Mouse (Mus musculus): ENCODE data around the gene Ap1m2.
"Not testable (repeated sequence)": the region's sequence is repeated elsewhere in the genome, so short reads cannot be mapped to it uniquely, and the experiment has no call there.

Ap1m2 gene

DNA sequence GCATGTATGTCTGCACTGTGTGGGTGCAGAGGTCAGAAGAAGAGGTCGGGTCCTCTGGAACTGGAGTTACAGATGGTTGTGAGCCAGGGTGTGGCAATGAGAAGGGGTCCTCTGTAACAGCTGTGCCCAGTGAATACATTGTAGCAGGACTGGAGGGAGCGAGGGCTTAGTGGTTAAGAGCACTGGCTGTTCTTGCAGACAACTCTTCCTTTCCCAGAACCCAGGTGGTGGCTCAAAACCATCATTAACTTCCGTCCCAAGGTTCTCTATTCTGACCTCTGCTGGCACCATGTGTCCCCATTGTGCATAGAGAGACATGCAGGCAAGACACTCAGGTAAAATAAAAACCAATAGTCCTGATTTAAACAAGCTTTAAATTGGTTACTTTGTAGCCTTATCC, 15.4 kb upstream of the Ap1m2 start:
- no peak for DNase-seq (ENCODE audit: low spot score in 2 of 2)

DNA sequence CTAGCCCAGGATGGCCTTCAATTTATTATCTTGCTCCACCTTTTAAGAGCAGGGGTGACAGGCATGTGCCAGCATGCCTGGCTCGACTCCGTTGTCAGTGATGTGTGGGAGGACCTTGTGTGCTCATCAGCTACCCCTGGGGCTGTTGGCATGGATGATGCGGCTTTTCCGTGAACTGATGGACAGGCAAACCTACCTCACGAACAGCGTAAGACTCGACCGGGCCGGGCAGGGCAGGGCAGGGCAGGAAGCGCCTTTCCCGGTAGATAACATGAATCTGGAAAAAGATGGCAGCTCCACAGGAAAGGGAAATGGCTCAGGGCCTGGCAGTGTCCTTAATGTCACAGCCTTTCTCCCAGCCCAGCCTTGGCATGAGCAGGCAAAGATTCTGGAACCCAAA, 12.1 kb upstream of the Ap1m2 start:
- no peak for DNase-seq (ENCODE audit: low spot score in 2 of 2)

DNA sequence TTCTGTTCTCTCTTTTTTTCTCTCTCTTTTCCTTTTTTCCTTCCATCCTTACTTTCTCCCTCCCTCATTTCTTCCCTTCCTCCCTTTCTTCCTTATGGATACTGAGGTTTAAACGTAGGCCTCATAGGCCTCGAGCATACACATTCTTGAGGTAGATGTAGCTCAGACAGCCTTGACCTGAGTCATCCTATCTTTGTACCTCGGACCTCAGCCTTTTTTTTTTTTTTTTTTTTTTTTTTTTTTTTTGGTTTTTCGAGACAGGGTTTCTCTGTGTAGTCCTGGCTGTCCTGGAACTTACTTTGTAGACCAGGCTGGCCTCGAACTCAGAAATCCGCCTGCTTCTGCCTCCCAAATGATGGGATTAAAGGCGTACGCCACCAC, 10.8 kb upstream of the Ap1m2 start:
- not testable (repeated sequence) for DNase-seq (ENCODE audit: low spot score in 2 of 2)

DNA sequence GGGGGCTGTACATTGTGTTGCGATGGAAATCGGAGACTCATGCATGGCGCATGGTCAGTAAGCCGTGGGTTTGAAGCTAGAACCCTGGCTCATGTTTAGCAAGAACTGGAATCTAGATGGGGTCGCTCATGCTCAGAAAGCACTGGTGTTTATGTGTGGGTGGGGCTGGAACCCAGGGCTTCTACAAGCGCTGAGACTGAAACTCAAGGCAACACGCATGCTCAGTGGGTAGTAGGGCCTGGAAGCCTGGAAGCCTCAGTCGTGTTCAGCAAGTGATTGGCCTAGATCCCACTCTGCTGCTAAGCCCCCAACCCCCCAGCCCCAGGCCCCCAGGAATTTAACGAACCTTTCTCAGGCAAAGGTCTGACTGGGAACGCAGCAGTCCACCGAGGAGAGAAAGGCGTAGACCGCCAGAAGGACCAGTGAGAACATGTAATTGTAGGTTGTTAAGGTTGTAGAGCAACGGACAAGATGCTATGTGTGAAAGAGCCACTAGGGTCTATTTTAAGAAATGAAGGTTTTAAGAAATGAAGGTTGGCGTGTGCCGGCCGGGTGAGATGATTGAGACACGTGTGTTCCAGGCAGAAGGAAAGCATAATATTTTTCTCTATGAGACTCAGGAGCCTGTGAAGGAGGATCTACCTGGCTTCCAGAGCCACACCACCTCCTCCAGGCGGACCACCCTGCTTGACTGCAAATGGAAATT, 10.2 kb upstream of the Ap1m2 start:
- peak in 1 of 2 experiments; percentile 46 for DNase-seq (ENCODE audit: low spot score in 2 of 2)

DNA sequence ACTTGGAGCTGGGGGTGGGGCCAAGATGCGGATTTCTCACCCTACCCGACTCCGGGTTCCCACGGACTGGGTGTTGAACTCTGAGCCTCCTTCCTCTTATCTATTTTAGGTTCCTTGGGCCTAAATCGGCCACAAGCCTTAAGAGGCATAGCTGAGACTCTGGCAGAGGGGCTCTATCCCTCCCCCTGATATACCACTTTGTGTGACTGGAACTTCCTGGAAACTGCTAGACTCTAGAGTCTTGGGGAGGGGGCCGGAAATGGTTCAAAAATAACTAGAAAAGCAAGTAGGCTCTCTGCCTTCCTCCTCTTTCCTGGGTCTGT, 9.3 kb upstream of the Ap1m2 start:
- DNase-seq (ENCODE audit: low spot score in 2 of 2): peak in 1 of 2 experiments; percentile 73

DNA sequence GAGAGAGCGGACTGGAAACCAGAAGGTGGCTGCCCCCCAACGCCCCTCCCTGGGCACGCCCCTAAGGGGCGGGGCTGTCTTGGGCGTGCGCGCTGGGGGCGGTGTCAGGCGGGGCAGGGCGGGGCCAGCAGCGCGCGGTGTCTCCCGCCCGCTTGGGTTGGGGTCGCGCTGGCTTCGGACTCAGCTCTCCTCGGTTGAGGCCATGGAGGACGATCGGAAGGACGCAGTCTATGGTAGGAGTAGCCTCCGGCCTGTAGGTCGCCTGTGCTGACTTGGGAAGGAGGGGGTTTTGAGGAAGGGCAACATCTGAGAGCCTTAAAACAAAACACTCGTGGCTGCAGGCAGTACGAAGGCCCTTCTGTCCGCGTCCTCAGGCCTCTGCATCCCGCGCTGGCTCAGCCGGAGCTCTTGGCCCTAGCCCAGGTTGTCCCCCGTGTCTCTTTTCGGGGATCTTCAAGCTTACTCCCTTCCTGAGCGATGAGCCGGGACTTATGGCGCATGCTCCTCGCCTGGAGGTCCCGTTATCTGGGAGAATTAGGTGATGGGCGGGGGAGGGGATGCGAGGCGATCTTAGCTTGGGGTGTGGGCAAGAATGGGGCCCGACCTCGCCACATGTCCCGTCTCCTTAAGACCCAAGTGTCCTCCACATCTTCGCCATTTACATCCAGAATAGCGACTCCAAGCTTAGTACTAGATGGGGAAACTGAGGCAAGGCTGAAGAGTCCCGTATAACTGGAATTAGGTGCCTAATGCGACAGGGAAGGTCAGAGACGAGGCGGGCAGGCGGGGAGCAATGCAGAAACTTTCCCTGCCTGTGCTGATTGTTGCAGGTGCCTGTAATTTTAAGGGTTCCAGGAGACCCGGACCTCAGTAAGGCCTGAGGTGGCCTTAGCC, 8.7 kb upstream of the Ap1m2 start, which contains the start of gene Slc44a2:
Slc44a2 (plus strand) TSS at position 80 of the 894 bp plus-strand sequence.
- peak; percentile 89 to 91 for DNase-seq (ENCODE audit: low spot score in 2 of 2)

DNA sequence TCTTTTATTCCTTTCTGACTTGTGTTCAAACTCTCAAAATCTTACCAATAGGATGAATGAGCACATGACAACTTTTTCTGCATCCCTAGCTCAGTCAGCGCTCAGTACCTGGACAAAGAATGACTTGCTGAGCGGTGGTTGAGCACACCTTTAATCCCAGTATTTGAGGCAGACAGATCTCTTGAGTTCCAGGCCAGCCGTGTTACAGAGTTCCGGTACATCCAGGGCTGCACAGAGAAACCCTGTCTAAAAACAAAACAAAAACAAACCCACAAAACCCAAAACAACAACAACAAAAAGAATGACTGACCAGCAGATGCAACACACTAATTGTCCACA, 8.1 kb upstream of the Ap1m2 start:
- peak in 1 of 2 experiments; percentile 20 for DNase-seq (ENCODE audit: low spot score in 2 of 2)

DNA sequence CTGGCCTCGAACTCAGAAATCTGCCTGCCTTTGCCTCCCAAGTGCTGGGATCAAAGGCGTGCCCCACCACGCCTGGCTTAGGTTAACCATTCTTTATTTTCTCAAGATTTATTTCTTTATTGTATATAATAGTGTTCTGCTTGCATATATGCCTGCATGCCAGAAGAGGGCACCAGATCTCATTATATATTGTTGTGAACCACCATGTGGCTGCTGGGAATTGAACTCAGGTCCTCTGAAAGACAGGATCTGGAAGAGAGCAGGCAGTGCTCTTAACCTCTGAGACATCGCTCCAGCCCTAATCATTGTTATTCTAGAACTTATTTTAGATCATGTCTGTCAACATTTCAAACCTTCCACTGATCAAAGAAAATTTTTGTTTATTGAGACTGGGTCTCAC, 7.4 kb upstream of the Ap1m2 start:
- peak in 1 of 2 experiments; percentile 13 for DNase-seq (ENCODE audit: low spot score in 2 of 2)

DNA sequence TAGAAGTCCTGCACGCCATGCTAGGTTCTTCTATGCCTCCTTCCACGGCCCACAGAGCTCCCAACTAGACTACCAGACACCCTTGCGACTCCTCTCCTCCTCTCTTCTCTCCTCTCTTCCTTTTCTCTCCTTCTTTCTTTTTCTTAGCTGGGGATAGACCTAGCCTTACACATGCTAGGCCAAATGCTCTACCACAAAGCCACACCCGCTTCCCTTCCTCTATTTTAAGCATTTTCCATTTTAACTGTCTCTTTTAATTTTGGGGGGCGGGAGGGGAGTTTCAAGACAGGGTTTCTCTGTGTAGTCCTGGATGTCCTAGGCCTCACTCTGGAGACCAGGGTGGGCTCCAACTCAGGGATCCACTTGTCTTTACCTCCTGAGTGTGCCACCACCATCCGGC, 6.7 kb upstream of the Ap1m2 start:
- DNase-seq (ENCODE audit: low spot score in 2 of 2): peak in 1 of 2 experiments; percentile 12

DNA sequence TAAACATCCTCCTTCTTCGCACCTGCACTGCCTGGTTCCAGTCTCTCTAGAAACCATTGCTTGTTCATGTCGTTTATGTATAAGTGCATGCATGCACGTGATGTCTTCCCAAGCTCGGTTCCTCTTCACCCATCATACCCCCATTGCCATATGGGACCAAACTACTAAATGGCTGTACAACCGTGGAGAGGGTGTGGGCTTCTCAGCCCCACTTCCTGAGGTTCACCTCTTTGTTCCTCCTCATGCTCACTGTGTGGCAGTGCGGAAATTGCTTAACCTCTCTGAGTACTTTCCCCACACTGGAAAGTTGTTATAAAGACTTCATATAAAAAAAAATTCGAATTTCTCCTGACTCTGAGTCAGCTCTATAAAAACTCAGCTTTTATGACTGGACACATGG, 4.6 kb upstream of the Ap1m2 start:
- DNase-seq (ENCODE audit: low spot score in 2 of 2): peak in 1 of 2 experiments; percentile 19

DNA sequence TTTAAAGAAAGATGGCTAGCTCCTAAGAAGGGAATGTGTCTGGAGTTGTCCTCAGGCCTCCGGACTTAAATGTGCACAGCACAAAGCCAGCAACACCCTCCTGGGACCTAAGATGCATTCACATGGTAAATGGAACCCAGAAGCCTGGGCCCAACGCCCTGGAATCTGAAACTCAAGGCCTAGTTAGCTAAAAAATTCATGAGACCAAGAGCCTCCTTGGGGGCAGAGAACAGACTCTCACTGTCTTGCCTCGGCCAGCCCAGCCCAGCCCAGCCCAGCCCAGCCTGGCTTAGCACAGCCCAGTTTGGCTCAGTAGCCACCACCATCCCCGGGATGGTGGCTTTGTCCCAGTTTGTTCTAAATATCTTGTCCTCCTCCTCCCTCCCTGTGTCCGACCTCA, 3.3 kb upstream of the Ap1m2 start:
- peak in 1 of 2 experiments; percentile 15 for DNase-seq (ENCODE audit: low spot score in 2 of 2)

DNA sequence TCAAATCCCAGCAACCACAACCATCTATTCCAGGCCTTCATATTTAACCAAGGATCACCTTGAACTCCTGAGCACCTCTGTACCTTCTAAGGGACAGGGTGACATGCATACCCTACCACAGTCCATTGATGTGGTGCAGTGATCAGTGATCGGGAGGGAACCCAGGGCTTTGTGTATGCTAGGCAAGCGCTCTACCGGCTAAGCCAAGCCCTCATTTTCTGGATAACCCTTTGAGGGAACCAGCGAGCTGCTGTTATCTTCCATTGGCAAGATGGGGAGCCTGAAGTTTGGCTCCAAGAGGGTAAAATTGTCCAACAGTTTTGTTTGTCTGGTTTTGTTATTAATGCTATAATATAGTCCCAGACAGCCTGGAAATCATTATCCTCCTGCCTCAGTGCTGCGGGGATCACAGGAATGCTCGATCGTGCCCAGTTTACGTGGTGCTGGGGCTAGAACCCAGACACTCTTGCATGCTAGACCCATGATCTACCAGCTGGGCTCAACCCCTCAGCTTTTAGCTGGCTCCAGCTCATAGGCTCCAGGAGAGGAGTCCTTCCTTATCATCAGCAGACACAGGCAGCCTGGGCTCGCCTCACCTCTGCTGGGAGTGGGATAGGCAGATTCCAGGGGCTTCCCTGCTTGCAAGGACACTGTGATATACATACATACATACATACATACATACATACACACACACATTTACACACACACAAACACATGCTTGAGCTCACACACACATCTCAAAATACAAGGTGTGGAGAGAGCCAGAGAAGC, 2.4 kb upstream of the Ap1m2 start:
- DNase-seq (ENCODE audit: low spot score in 2 of 2): peak in 1 of 2 experiments; percentile 60

DNA sequence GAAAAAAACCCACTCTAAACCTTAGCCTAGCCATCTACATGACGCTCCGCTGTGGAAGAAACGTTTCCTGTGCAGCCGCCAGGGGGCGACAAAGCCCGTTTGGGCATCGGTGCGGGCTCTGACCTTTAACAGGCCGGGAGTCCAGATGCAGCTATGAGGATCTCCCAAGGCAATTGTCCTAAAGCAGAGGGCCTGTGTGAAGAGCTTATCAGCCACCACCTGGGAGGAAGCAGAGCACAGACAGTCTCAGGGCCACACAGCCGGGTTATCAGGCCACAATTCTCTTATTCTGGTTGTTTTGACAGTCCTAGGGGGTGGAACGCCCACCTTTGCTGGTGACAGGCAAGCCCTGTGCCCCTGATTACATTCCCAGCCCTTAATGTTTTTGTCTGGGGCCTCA, 1.3 kb upstream of the Ap1m2 start:
- DNase-seq (ENCODE audit: low spot score in 2 of 2): peak; percentile 91 to 96

DNA sequence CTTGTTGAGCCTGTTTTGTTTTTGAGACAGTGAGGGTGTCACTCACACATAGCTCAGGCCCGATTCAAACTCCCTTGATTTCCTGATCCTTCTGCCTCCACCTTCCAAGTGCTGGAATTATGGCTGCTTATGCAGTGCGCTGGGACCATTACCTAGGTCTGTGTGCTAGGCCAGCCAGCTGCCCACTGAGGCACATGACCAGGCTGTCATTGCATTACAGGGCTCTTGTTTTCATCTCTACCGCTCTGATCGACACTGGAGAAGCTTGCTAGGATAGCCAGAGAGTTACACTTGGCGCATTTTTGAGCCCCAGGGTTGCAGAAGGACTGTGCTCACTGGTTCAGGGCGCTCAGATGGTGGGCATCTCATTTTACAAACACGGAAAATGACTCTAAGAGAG, 442 bp downstream of the Ap1m2 start:
- no peak for DNase-seq (ENCODE audit: low spot score in 2 of 2)

DNA sequence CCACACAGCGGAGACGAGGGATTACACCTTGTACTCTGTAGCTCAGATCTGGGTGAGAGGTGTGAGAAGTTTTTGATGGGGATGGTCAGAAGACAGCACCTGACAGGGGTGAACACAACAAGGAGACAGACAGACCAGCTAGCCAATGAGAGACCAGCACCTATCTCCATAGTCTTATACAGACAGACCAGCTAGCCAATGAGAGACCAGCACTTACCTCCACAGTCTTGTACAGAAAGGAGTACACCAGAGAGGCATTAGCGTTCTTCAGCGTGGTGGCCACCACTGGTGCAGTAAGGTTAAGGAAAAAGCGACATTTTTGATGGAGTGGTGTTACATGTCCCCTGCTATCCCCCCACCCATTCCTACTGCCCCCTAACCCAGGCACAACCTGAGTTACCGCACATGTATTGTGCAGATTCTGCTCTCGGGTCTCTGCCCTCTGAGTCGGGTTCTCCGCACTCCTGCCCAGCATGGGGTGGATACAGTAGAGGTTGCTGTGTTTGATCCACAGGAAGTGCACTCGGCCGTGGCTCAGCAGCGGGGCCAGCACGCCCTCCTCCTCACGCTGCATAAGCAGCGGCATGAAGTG, 2.9 kb downstream of the Ap1m2 start:
- DNase-seq (ENCODE audit: low spot score in 2 of 2): peak in 1 of 2 experiments; percentile 58

DNA sequence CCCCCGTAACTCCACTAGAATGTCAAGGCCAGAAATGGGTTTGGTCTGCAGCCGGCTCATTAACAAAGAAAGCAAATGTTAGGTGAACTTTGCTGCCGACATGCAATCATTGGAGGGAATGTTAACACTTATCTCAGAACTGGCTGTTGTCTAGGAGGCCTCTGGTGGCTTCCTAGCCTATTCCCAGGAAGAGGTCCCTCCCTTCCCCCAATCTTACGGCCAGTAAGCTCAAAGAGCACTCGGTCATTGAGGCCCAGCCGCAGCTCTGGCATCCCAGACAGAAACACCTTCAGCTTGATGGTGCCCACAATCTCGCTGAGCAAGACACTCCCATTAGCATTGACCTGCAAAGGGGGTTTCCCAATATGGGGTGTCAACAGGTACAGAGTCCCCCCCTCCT, 7.1 kb downstream of the Ap1m2 start:
- DNase-seq (ENCODE audit: low spot score in 2 of 2): no peak

DNA sequence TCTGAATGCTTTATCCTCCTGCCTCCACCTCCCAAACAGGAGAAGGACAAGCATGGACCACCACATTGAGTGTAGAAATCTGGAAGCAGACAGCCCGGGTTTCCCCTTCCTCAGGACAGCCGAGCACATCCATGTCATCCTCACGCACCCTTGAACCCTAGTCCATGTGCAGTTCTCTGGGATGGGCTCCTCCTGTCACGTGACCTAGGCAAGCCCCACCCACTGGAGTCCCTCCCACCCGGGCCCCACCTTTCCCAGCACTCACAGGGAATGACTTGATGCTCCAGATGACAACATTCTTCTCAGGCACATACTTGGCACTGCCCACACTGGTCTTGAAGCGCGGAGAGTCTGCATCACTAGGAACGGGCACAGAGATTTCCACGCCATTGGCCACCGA, 13.1 kb downstream of the Ap1m2 start:
- no peak for DNase-seq (ENCODE audit: low spot score in 2 of 2)

DNA sequence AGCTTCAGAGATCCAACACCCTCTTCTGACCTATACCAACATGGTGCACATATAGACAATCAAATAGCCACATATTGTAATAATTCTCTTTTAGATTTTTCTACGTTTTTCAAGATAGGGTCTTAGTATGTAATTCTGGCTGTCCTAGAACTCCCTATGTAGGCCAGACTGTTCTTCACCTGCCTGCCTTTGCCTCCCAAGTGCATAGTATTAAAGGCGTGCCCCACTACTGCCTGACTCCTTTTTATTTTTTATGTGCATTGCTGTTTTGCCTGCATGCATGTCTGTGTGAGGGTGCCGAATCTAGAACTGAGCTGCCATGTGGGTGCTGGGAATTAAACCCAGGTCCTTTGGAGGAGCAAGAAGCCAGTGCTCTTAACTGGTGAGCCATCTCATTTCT, 19.9 kb downstream of the Ap1m2 start:
- no peak for DNase-seq (ENCODE audit: low spot score in 2 of 2)

DNA sequence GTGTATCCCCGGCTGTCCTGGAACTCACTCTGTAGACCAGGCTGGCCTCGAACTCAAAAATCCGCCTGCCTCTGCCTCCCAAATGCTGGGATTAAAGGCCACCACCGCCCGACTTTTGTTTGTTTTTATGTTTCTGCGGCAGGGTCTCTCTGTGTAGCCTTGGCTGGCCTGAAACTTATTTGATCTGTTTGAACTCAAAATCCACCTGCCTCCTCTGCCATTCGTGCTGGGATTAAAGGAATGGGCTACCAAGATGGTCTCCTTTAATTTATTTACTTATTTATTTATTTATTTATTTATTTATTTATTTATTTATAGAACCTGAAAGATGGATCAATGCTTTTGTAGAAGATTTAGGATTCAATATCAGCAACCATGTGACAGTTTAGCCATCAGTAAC, 20.3 kb downstream of the Ap1m2 start:
- not testable (repeated sequence) for DNase-seq (ENCODE audit: low spot score in 2 of 2)

DNA sequence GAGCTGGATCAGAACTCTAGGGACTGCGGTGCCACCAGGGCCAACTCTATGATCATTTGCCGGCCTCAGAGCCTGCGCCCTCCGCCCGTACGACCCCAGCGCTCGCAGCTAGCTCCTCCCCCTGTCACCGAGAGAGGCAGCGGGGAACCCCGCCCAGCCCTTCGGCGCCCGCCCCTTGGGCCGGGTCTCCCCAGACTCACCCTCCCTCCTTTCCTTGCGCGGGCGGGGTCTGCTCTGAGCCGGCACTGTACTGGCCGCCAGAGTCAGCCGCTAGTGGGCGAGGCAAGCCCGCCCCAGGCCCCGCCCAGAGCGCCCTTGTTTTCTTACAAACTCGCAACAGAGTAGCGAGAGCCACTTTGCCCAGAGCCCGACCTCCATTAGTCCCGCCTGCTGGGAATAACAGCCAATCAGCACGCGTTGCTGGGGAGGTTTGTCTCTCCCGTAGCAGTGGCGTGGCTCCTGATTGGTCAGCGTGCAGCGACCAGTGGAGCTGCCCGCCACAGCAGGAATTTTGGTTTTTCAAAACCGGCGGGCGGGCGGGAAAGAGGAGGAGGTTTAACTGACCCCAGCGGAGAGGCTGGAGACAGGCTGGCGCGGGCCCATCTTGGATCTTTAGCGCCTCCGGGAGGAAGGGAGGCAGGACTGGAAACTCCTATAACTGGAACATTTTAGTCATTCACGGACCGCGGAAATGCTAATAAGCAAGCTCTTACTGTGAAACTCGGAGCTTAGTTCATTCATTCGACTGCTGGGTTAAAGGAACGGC, 20.9 kb downstream of the Ap1m2 start, which contains the start of gene Cdkn2d:
Cdkn2d (minus strand) TSS at position 386 of the 766 bp plus-strand sequence.
- peak; percentile 100 for DNase-seq (ENCODE audit: low spot score in 2 of 2)

DNA sequence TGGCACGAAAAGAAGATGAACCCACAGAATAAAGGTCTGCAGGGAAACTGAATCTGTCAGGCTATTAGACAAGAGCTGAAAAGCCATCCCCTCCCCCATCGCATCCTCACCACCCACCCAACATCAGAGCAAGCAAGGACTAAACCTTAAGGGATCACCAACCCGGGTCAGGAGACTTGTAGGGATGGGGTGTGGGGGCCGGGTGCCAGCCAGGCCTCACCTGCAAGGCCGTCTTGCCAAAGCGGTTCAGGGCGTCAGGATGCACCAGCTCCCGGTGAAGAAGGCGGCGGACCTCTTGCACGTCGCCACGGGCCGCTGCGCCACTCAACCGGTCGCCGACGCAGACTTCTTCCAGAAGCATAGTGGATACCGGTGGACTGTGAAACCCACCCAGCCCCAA, 21.5 kb downstream of the Ap1m2 start:
- no peak for DNase-seq (ENCODE audit: low spot score in 2 of 2)
